Comparison of ENCODE assay signal across 29 mouse cellular contexts in genomic region chr10:115237931-115238330, GRCm38 (mm10). TPM values are rescaled to one million over a fixed set of nuclear protein-coding genes. Genes with fewer than 3 reads are reported as not detected.
DNase-seq lines count a peak whose midpoint lies in the region; ATAC-seq and TF ChIP-seq lines count a peak whose summit lies in the region.
"Had no signal": no experiment of that assay in that cellular context is flagged by ENCODE, and none has a peak within 500 bp of the region (broad histone marks: within the 10 kb centered on the region; RNA-seq: fewer than 3 reads in every experiment).

No protein-coding gene starts in this region.

- DNase-seq in 416B (ENCODE audit: low read depth), result peak; percentile 32
- DNase-seq in liver, embryonic 14.5 days (ENCODE audit: low read depth in 3 of 3, low spot score in 3 of 3), result no peak
- DNase-seq in liver, postnatal 0 days, result no peak
- DNase-seq in adipocyte (ENCODE audit: low spot score), result no peak
- no peak for DNase-seq in adrenal gland, postnatal 4 days (ENCODE audit: low spot score in 2 of 2)
- DNase-seq: adrenal gland, postnatal 14 days; cerebellum, adult 11-12 months; cerebellum, adult 8-10 months; cerebellum, postnatal 10 days; cerebellum, postnatal 36 days; embryo, embryonic 11 days; gastrocnemius, postnatal 14 days; heart, adult 18-20 months; heart, postnatal 14 days; heart, postnatal 4 days had no signal

- no peak overlapping the region for H3K4me3 ChIP-seq in intestine, postnatal 0 days (ENCODE audit: low read depth, low read length)
- H3K4me3 ChIP-seq in intestine, embryonic 15.5 days (replicated peaks), result no peak overlapping the region
- no peak overlapping the region for H3K4me3 ChIP-seq in liver, embryonic 14.5 days (ENCODE audit: insufficient read depth in 1 of 2, low read depth in 2 of 2, low read length in 2 of 2)
- no peak overlapping the region for H3K4me3 ChIP-seq in liver, postnatal 0 days (ENCODE audit: low read depth, low read length)
- H3K4me3 ChIP-seq: forebrain, embryonic 10.5 days; forebrain, embryonic 13.5 days; heart, embryonic 10.5 days; heart, embryonic 13.5 days had no signal

- peaks cover 47% of the 10 kb centered on the region for H3K36me3 ChIP-seq in intestine, postnatal 0 days (ENCODE audit: control insufficient read depth, insufficient read depth)
- peaks cover 17% of the 10 kb centered on the region; the same call in 1 of the 2 replicates for H3K36me3 ChIP-seq in intestine, embryonic 15.5 days
- H3K36me3 ChIP-seq in liver, embryonic 14.5 days (replicated peaks; ENCODE audit: control insufficient read depth, insufficient read depth, low read depth), result no peaks in the 10 kb centered on the region; the same call in 1 of the 2 replicates
- peaks cover 28% of the 10 kb centered on the region for H3K36me3 ChIP-seq in liver, postnatal 0 days (replicated peaks; ENCODE audit: insufficient read depth, low read length)

- WGBS in intestine, postnatal 0 days, result 72% methylated on average over 4 of the region's 4 CpGs
- WGBS in intestine, embryonic 15.5 days, result 77% methylated on average over 4 of the region's 4 CpGs
- WGBS in liver, embryonic 14.5 days (ENCODE audit: insufficient replicate concordance), result 69% methylated on average over 4 of the region's 4 CpGs
- WGBS in liver, postnatal 0 days (ENCODE audit: insufficient replicate concordance), result 56% methylated on average over 4 of the region's 4 CpGs

- ATAC-seq in intestine, postnatal 0 days, result 0 out of 2 replicates have a peak, but pooled peaks have one; percentile 28
- ATAC-seq in intestine, embryonic 15.5 days, result no peak
- 0 out of 2 replicates have a peak, but pooled peaks have one; percentile 27 for ATAC-seq in liver, embryonic 14.5 days (ENCODE audit: insufficient read depth)
- peak; percentile 84 for ATAC-seq in liver, postnatal 0 days
- ATAC-seq: activated CD4-positive, CD25-positive, alpha-beta regulatory T cell, adult 4 months; CD4-positive, CD25-positive, alpha-beta regulatory T cell, adult 4 months; forebrain, embryonic 13.5 days; forebrain, embryonic 16.5 days; hindbrain, postnatal 0 days; inflammation-experienced regulatory T-cells, adult 6 months had no signal

- H3K9ac ChIP-seq in intestine, postnatal 0 days (ENCODE audit: low read depth, low read length), result no peak overlapping the region
- H3K9ac ChIP-seq in intestine, embryonic 15.5 days, result no peak overlapping the region
- H3K9ac ChIP-seq in liver, embryonic 14.5 days (replicated peaks), result no peak overlapping the region
- H3K9ac ChIP-seq in liver, postnatal 0 days (replicated peaks), result no peak overlapping the region
- H3K9ac ChIP-seq: forebrain, embryonic 13.5 days; heart, embryonic 13.5 days; hindbrain, embryonic 14.5 days had no signal

- H3K4me2 ChIP-seq in intestine, postnatal 0 days (replicated peaks; ENCODE audit: low read depth), result no peak overlapping the region
- H3K4me2 ChIP-seq in intestine, embryonic 15.5 days (replicated peaks), result no peak overlapping the region
- H3K4me2 ChIP-seq in liver, embryonic 14.5 days (ENCODE audit: low read depth), result no peak overlapping the region
- no peak overlapping the region for H3K4me2 ChIP-seq in liver, postnatal 0 days (ENCODE audit: low read depth, low read length)
- H3K4me2 ChIP-seq: forebrain, embryonic 13.5 days; heart, embryonic 13.5 days; hindbrain, embryonic 14.5 days had no signal

- no peak for TF ChIP-seq CTCF in intestine, postnatal 0 days (IDR thresholded peaks at IDR 0.05; ENCODE audit: low read depth)
- no peak for TF ChIP-seq CTCF in liver, embryonic 14.5 days (IDR thresholded peaks at IDR 0.05; ENCODE audit: low read depth)
- no peak for TF ChIP-seq CTCF in liver, postnatal 0 days (IDR thresholded peaks at IDR 0.05; ENCODE audit: low read depth)

- no peak overlapping the region for H3K27ac ChIP-seq in intestine, postnatal 0 days (ENCODE audit: low read depth, low read length)
- H3K27ac ChIP-seq in intestine, embryonic 15.5 days, result no peak overlapping the region
- H3K27ac ChIP-seq in liver, embryonic 14.5 days, result no peak overlapping the region
- H3K27ac ChIP-seq in liver, postnatal 0 days (ENCODE audit: low read depth), result peak overlapping the region; percentile 36; the same call in 1 of the 2 replicates
- H3K27ac ChIP-seq: forebrain, embryonic 10.5 days; forebrain, embryonic 13.5 days; heart, embryonic 10.5 days; heart, embryonic 13.5 days; hindbrain, embryonic 14.5 days; hindbrain, postnatal 0 days had no signal

- H3K27me3 ChIP-seq in intestine, postnatal 0 days (replicated peaks; ENCODE audit: control insufficient read depth, insufficient read depth, low read length), result no peaks in the 10 kb centered on the region
- H3K27me3 ChIP-seq in intestine, embryonic 15.5 days (replicated peaks), result no peaks in the 10 kb centered on the region
- no peaks in the 10 kb centered on the region for H3K27me3 ChIP-seq in liver, embryonic 14.5 days (ENCODE audit: control insufficient read depth, insufficient read depth, low read length)
- H3K27me3 ChIP-seq in liver, postnatal 0 days (ENCODE audit: insufficient read depth, low read length), result no peaks in the 10 kb centered on the region
- H3K27me3 ChIP-seq: forebrain, embryonic 13.5 days; heart, embryonic 13.5 days had no signal

- H3K4me1 ChIP-seq in intestine, postnatal 0 days (replicated peaks; ENCODE audit: control insufficient read depth, insufficient read depth, low read length), result no peaks in the 10 kb centered on the region
- H3K4me1 ChIP-seq in intestine, embryonic 15.5 days (replicated peaks), result no peaks in the 10 kb centered on the region
- H3K4me1 ChIP-seq in liver, embryonic 14.5 days (replicated peaks; ENCODE audit: control insufficient read depth in 2 of 2, insufficient read depth in 2 of 2, low read length in 1 of 2), result peaks cover 4 to 13% of the 10 kb centered on the region in 2 experiments; a peak in 3 of 4 replicates
- H3K4me1 ChIP-seq in liver, postnatal 0 days (ENCODE audit: insufficient read depth), result peaks cover 6% of the 10 kb centered on the region
- H3K4me1 ChIP-seq: forebrain, embryonic 10.5 days; forebrain, embryonic 13.5 days had no signal

- no peaks in the 10 kb centered on the region for H3K9me3 ChIP-seq in intestine, postnatal 0 days (ENCODE audit: control insufficient read depth)
- H3K9me3 ChIP-seq in intestine, embryonic 15.5 days, result no peaks in the 10 kb centered on the region
- H3K9me3 ChIP-seq in liver, embryonic 14.5 days (ENCODE audit: control insufficient read depth, low read length), result no peaks in the 10 kb centered on the region
- H3K9me3 ChIP-seq in liver, postnatal 0 days (ENCODE audit: low read length), result no peaks in the 10 kb centered on the region
- H3K9me3 ChIP-seq: forebrain, embryonic 10.5 days; forebrain, embryonic 13.5 days; heart, embryonic 10.5 days; heart, embryonic 13.5 days had no signal

- TF ChIP-seq EP300 in liver, embryonic 14.5 days (IDR thresholded peaks at IDR 0.05; ENCODE audit: low read depth), result no peak
- no peak for TF ChIP-seq EP300 in liver, postnatal 0 days (IDR thresholded peaks at IDR 0.05; ENCODE audit: low read depth)

RNA-seq across cellular contexts. Expression of gene Tbc1d15, which starts 13.3 kb away (rescaled TPM):
- 59.9 and 65.1 TPM in 2 replicates for polyA plus RNA-seq in intestine, postnatal 0 days (2015; fragmentation: Nextera tagmentation; extraction: Ambion mirVana)
- 57.7 and 66.6 TPM in 2 replicates for polyA plus RNA-seq in intestine, embryonic 15.5 days (2015; fragmentation: Nextera tagmentation; extraction: Ambion mirVana)
- 7.8 and 12.2 TPM in 2 replicates for polyA plus RNA-seq in liver, embryonic 14.5 days (2012; rRNA removed)
- polyA plus RNA-seq in liver, embryonic 14.5 days (2014; fragmentation: Nextera tagmentation; extraction: Ambion mirVana), result 45.5 and 47.5 TPM in 2 replicates
- 36.7 and 38.5 TPM in 2 replicates for polyA plus RNA-seq in liver, postnatal 0 days (2015; fragmentation: Nextera tagmentation; extraction: Ambion mirVana)
- 10 to 100 TPM; 85.8 to 88.4 TPM for total RNA-seq in adrenal gland, postnatal 4 days (2021)

RNA-seq across cellular contexts. Expression of gene Tph2, which starts 53.1 kb away (rescaled TPM):
- polyA plus RNA-seq in intestine, postnatal 0 days (2015; fragmentation: Nextera tagmentation; extraction: Ambion mirVana), result not detected in 2 replicates
- polyA plus RNA-seq in intestine, embryonic 15.5 days (2015; fragmentation: Nextera tagmentation; extraction: Ambion mirVana), result not detected in 2 replicates
- not detected in 2 replicates for polyA plus RNA-seq in liver, embryonic 14.5 days (2012; rRNA removed)
- polyA plus RNA-seq in liver, embryonic 14.5 days (2014; fragmentation: Nextera tagmentation; extraction: Ambion mirVana), result not detected in 2 replicates
- not detected in 2 replicates for polyA plus RNA-seq in liver, postnatal 0 days (2015; fragmentation: Nextera tagmentation; extraction: Ambion mirVana)
- total RNA-seq in adrenal gland, postnatal 4 days (2021), result under 1 TPM; 0.11 to 0.14 TPM
- total RNA-seq: adrenal gland, adult 18-20 months; adrenal gland, postnatal 14 days; gastrocnemius, postnatal 14 days; gastrocnemius, postnatal 4 days; heart, adult 18-20 months; heart, postnatal 14 days; heart, postnatal 4 days had no signal
- polyA plus RNA-seq: activated CD4-positive, CD25-positive, alpha-beta regulatory T cell, adult 4 months; CD4-positive, CD25-positive, alpha-beta regulatory T cell, adult 4 months; forebrain, embryonic 10.5 days; heart, embryonic 10.5 days; heart, embryonic 13.5 days; inflammation-experienced regulatory T-cells, adult 6 months had no signal
